Mouse (Mus musculus) myocyte (in vitro differentiated cells): ENCODE data around the gene Arid5b. TPM values are rescaled to one million over a fixed set of nuclear protein-coding genes. Genes with fewer than 3 reads are reported as not detected.

Source experiments
- H3K27me3 ChIP-seq: one replicate; pipeline ENCODE4 v1.6.1; 2011; ENCODE audit not compliant: control insufficient read depth, insufficient read depth, insufficient read length
- H3K36me3 ChIP-seq: one replicate; pipeline ENCODE4 v1.6.1; 2011; ENCODE audit not compliant: control insufficient read depth, insufficient read depth
- H3K4me2 ChIP-seq: one replicate; pipeline ENCODE4 v1.6.1; 2011; ENCODE audit warnings: low read depth, control low read depth
- H3K4me3 ChIP-seq: one replicate; pipeline ENCODE4 v1.5.1; 2011; ENCODE audit warnings: mild to moderate bottlenecking, control low read depth, moderate library complexity
- H3K79me2 ChIP-seq: one replicate; pipeline ENCODE4 v1.6.1; 2011; ENCODE audit not compliant: control insufficient read depth, insufficient read depth
- H3ac ChIP-seq: one replicate; pipeline ENCODE4 v1.6.1; 2011; ENCODE audit not compliant: control insufficient read depth, insufficient read length
- CEBPB ChIP-seq: IDR thresholded peaks from 2 replicates; pipeline ENCODE4 v1.6.1; 2011; ENCODE audit warnings: mild to moderate bottlenecking, moderate library complexity; ENCODE audit not compliant: poor library complexity, insufficient read depth, severe bottlenecking
- E2F4 ChIP-seq: IDR thresholded peaks from one replicate; pipeline ENCODE4 v1.6.1; 2011; ENCODE audit warnings: mild to moderate bottlenecking, control low read depth, moderate library complexity; ENCODE audit not compliant: insufficient read depth
- MAX ChIP-seq: IDR thresholded peaks from one replicate; pipeline ENCODE4 v1.6.1; 2011; ENCODE audit warnings: low read depth, mild to moderate bottlenecking, control low read depth
- MYOD1 ChIP-seq, 3 experiments: IDR thresholded peaks; one replicate each; pipeline ENCODE4 v1.6.1; 2011; ENCODE audit warnings: control low read depth in 2 of 3, low read depth in 2 of 3, mild to moderate bottlenecking in 2 of 3, moderate library complexity in 1 of 3; ENCODE audit not compliant: insufficient read length in 2 of 3, control insufficient read depth in 1 of 3
- MYOG ChIP-seq, 3 experiments: IDR thresholded peaks; one replicate each; pipeline ENCODE4 v1.6.1; 2011; ENCODE audit warnings: control low read depth in 2 of 3, low read depth in 2 of 3, mild to moderate bottlenecking in 2 of 3; ENCODE audit not compliant: insufficient read length in 2 of 3, control insufficient read depth in 1 of 3, insufficient read depth in 1 of 3
- POLR2A ChIP-seq: IDR thresholded peaks from one replicate; pipeline ENCODE4 v1.6.1; 2011; ENCODE audit warnings: low read depth, mild to moderate bottlenecking, control low read depth, moderate library complexity; ENCODE audit not compliant: insufficient read length
- POLR2AphosphoS2 ChIP-seq: IDR thresholded peaks from one replicate; pipeline ENCODE4 v1.6.1; 2011; ENCODE audit warnings: low read depth, control low read depth; ENCODE audit not compliant: insufficient read length
- REST ChIP-seq: IDR thresholded peaks from one replicate; pipeline ENCODE4 v1.6.1; 2011; ENCODE audit warnings: mild to moderate bottlenecking, control low read depth, moderate library complexity; ENCODE audit not compliant: insufficient read depth, insufficient read length
- SRF ChIP-seq: IDR thresholded peaks from one replicate; pipeline ENCODE4 v1.6.1; 2011; ENCODE audit warnings: low read depth; ENCODE audit not compliant: control insufficient read depth, insufficient read length
- TCF12 ChIP-seq: IDR thresholded peaks from one replicate; pipeline ENCODE4 v1.6.1; 2011; ENCODE audit warnings: mild to moderate bottlenecking, control low read depth; ENCODE audit not compliant: poor library complexity, insufficient read depth, severe bottlenecking
- TCF3 ChIP-seq: IDR thresholded peaks from one replicate; pipeline ENCODE4 v1.6.1; 2011; ENCODE audit warnings: low read depth, control low read depth; ENCODE audit not compliant: insufficient read length
- USF1 ChIP-seq: IDR thresholded peaks from one replicate; pipeline ENCODE4 v1.6.1; 2011; ENCODE audit warnings: low read depth, mild to moderate bottlenecking, control low read depth, moderate library complexity
- polyA plus RNA-seq: library from polyadenylated mRNA; unstranded; fragments of >200 nt; fragmentation: generic; extraction: Trizol; gene quantifications from one replicate; pipeline ENCODE4 v1.2.1, GENCODE M21; 2012; ENCODE audit warnings: missing spikeins

The Arid5b gene
- polyA plus RNA-seq, 1 experiment = 7.7 TPM

GRCm38 (mm10) chr10:68191691-68192380 is 86.7 kb downstream of the Arid5b start:
- TF ChIP-seq TCF12 (no peak), POLR2A (no peak), MAX (no peak), MYOG (IDR thresholded peaks at IDR 0.05; ENCODE audit: control insufficient read depth in 1 of 3, insufficient read depth in 1 of 3, insufficient read length in 2 of 3, low read depth in 2 of 3) (no peak), CEBPB (no peak), SRF (no peak), USF1 (no peak), REST (no peak), POLR2AphosphoS2 (no peak), TCF3 (no peak), E2F4 (no peak), MYOD1 (IDR thresholded peaks at IDR 0.05; ENCODE audit: control insufficient read depth in 1 of 3, insufficient read length in 2 of 3, low read depth in 2 of 3) (no peak)
- Histone ChIP-seq H3ac (no peak overlapping the region), H3K79me2 (peaks cover 19% of the 10 kb centered on the region), H3K27me3 (no peaks in the 10 kb centered on the region), H3K4me3 (no peak overlapping the region), H3K4me2 (peak overlapping the region; percentile 78), H3K36me3 (no peaks in the 10 kb centered on the region)

GRCm38 (mm10) chr10:68191146-68191545 is 87.4 kb downstream of the Arid5b start:
- TF ChIP-seq TCF12 (no peak), REST (no peak), E2F4 (no peak), MYOG (IDR thresholded peaks at IDR 0.05; ENCODE audit: control insufficient read depth in 1 of 3, insufficient read depth in 1 of 3, insufficient read length in 2 of 3, low read depth in 2 of 3) (no peak), USF1 (no peak), POLR2AphosphoS2 (no peak), MAX (no peak), TCF3 (no peak), CEBPB (no peak), POLR2A (no peak), MYOD1 (IDR thresholded peaks at IDR 0.05; ENCODE audit: control insufficient read depth in 1 of 3, insufficient read length in 2 of 3, low read depth in 2 of 3) (no peak), SRF (no peak)
- no peaks in the 10 kb centered on the region for H3K27me3 ChIP-seq
- peaks cover 19% of the 10 kb centered on the region for H3K79me2 ChIP-seq
- H3K36me3 ChIP-seq = no peaks in the 10 kb centered on the region
- H3ac ChIP-seq = no peak overlapping the region
- H3K4me3 ChIP-seq = no peak overlapping the region
- no peak overlapping the region for H3K4me2 ChIP-seq

GRCm38 (mm10) chr10:68189847-68190246 is 88.7 kb downstream of the Arid5b start:
- Histone ChIP-seq H3K4me3 (no peak overlapping the region), H3K79me2 (peaks cover 19% of the 10 kb centered on the region), H3K27me3 (no peaks in the 10 kb centered on the region), H3ac (no peak overlapping the region), H3K36me3 (peaks cover 6% of the 10 kb centered on the region), H3K4me2 (no peak overlapping the region)
- TF ChIP-seq TCF3 (no peak), MAX (no peak), TCF12 (no peak), REST (no peak), USF1 (no peak), E2F4 (no peak), CEBPB (no peak)

- H3ac ChIP-seq = no peak overlapping the region
- H3K79me2 ChIP-seq = peaks cover 43% of the 10 kb centered on the region
- no peak overlapping the region for H3K4me3 ChIP-seq
- TF ChIP-seq POLR2A = no peak
- peak; percentile 30 for TF ChIP-seq POLR2AphosphoS2
- H3K27me3 ChIP-seq = no peaks in the 10 kb centered on the region
- peak overlapping the region; percentile 34 for H3K4me2 ChIP-seq
- H3K36me3 ChIP-seq = peaks cover 18% of the 10 kb centered on the region
Measured at GRCm38 (mm10) chr10:68183096-68183495, 95.4 kb downstream of the Arid5b start.

- peaks cover 43% of the 10 kb centered on the region for H3K79me2 ChIP-seq
- no peak overlapping the region for H3K4me3 ChIP-seq
- H3K4me2 ChIP-seq = no peak overlapping the region
- no peak overlapping the region for H3ac ChIP-seq
- TF ChIP-seq POLR2AphosphoS2 (no peak), REST (no peak), CEBPB (no peak)
- H3K36me3 ChIP-seq = peaks cover 18% of the 10 kb centered on the region
- no peaks in the 10 kb centered on the region for H3K27me3 ChIP-seq
Measured at GRCm38 (mm10) chr10:68182266-68182665, 96.3 kb downstream of the Arid5b start.
